Mouse (Mus musculus): ENCODE results near the gene Mpc2. TPM values are rescaled to one million over a fixed set of nuclear protein-coding genes. Genes with fewer than 3 reads are reported as not detected.

Mpc2 gene
- polyA plus RNA-seq, 1 experiment from 2014 or later, result 100.0 TPM

GRCm38 (mm10) chr1:165459041-165459502 is 1.4 kb upstream of the Mpc2 start:
- H3K27me3 ChIP-seq (ENCODE audit: control insufficient read depth, insufficient read depth, low read length), result no peaks in the 10 kb centered on the region
- no peak for DNase-seq (ENCODE audit: low spot score)
- WGBS, result 24% methylated on average over 7 of the region's 7 CpGs
- H3K9ac ChIP-seq (ENCODE audit: low read length), result peak overlapping the region; percentile 58
- H3K36me3 ChIP-seq (ENCODE audit: control insufficient read depth, insufficient read depth, low read length), result no peaks in the 10 kb centered on the region
- ATAC-seq (replicated peaks; ENCODE audit: low FRiP score), result no peak
- peak overlapping the region; percentile 86 for H3K4me3 ChIP-seq (ENCODE audit: low read depth, low read length)
- no peaks in the 10 kb centered on the region for H3K9me3 ChIP-seq (ENCODE audit: control insufficient read depth, low read length)
- H3K4me1 ChIP-seq (replicated peaks; ENCODE audit: control insufficient read depth, insufficient read depth, low read length), result peaks cover 2% of the 10 kb centered on the region; the same call in 1 of the 2 replicates
- H3K27ac ChIP-seq (ENCODE audit: low read depth, low read length), result no peak overlapping the region
- peak overlapping the region; percentile 89 for H3K4me2 ChIP-seq (ENCODE audit: low read depth, low read length, severe bottlenecking)

GRCm38 (mm10) chr1:165459503-165460181 is 795 bp upstream of the Mpc2 start:
- no peak; the same call in 1 of the 2 replicates for ATAC-seq (replicated peaks; ENCODE audit: low FRiP score)
- peak overlapping the region; percentile 86 for H3K4me3 ChIP-seq (ENCODE audit: low read depth, low read length)
- H3K4me1 ChIP-seq (replicated peaks; ENCODE audit: control insufficient read depth, insufficient read depth, low read length), result peaks cover 2% of the 10 kb centered on the region; the same call in 1 of the 2 replicates
- WGBS, result under 1% methylated on average over 57 of the region's 60 CpGs
- H3K27ac ChIP-seq (ENCODE audit: low read depth, low read length), result peak overlapping the region; percentile 5; the same call in 1 of the 2 replicates
- no peaks in the 10 kb centered on the region for H3K9me3 ChIP-seq (ENCODE audit: control insufficient read depth, low read length)
- H3K4me2 ChIP-seq (ENCODE audit: low read depth, low read length, severe bottlenecking), result peak overlapping the region; percentile 89
- H3K27me3 ChIP-seq (ENCODE audit: control insufficient read depth, insufficient read depth, low read length), result no peaks in the 10 kb centered on the region
- H3K36me3 ChIP-seq (ENCODE audit: control insufficient read depth, insufficient read depth, low read length), result no peaks in the 10 kb centered on the region
- DNase-seq (ENCODE audit: low spot score), result peak; percentile 77
- H3K9ac ChIP-seq (ENCODE audit: low read length), result peak overlapping the region; percentile 58

- peaks cover 2% of the 10 kb centered on the region; the same call in 1 of the 2 replicates for H3K4me1 ChIP-seq (replicated peaks; ENCODE audit: control insufficient read depth, insufficient read depth, low read length)
- H3K9me3 ChIP-seq (ENCODE audit: control insufficient read depth, low read length), result no peaks in the 10 kb centered on the region
- peak; percentile 99 for DNase-seq (ENCODE audit: low spot score)
- H3K27ac ChIP-seq (ENCODE audit: low read depth, low read length), result peak overlapping the region; percentile 43
- peak overlapping the region; percentile 89 for H3K4me2 ChIP-seq (ENCODE audit: low read depth, low read length, severe bottlenecking)
- ATAC-seq (replicated peaks; ENCODE audit: low FRiP score), result peak; percentile 97
- H3K9ac ChIP-seq (ENCODE audit: low read length), result peak overlapping the region; percentile 62
- no peaks in the 10 kb centered on the region for H3K36me3 ChIP-seq (ENCODE audit: control insufficient read depth, insufficient read depth, low read length)
- peak overlapping the region; percentile 86 for H3K4me3 ChIP-seq (ENCODE audit: low read depth, low read length)
- 1% methylated on average over 41 of the region's 41 CpGs for WGBS
- H3K27me3 ChIP-seq (ENCODE audit: control insufficient read depth, insufficient read depth, low read length), result no peaks in the 10 kb centered on the region
Measured at GRCm38 (mm10) chr1:165460801-165461377, 452 bp downstream of the Mpc2 start.

GRCm38 (mm10) chr1:165461681-165462080 is 1.2 kb downstream of the Mpc2 start:
- H3K36me3 ChIP-seq (ENCODE audit: control insufficient read depth, insufficient read depth, low read length), result no peaks in the 10 kb centered on the region
- DNase-seq (ENCODE audit: low spot score) (peak; percentile 55), ATAC-seq (replicated peaks; ENCODE audit: low FRiP score) (no peak)
- H3K4me3 ChIP-seq (ENCODE audit: low read depth, low read length), result peak overlapping the region; percentile 86
- no peak overlapping the region for H3K27ac ChIP-seq (ENCODE audit: low read depth, low read length)
- 3% methylated on average over 9 of the region's 9 CpGs for WGBS
- peak overlapping the region; percentile 62 for H3K9ac ChIP-seq (ENCODE audit: low read length)
- H3K4me1 ChIP-seq (replicated peaks; ENCODE audit: control insufficient read depth, insufficient read depth, low read length), result peaks cover 2% of the 10 kb centered on the region; the same call in 1 of the 2 replicates
- H3K4me2 ChIP-seq (ENCODE audit: low read depth, low read length, severe bottlenecking), result peak overlapping the region; percentile 78
- H3K9me3 ChIP-seq (ENCODE audit: control insufficient read depth, low read length), result no peaks in the 10 kb centered on the region
- no peaks in the 10 kb centered on the region for H3K27me3 ChIP-seq (ENCODE audit: control insufficient read depth, insufficient read depth, low read length)

GRCm38 (mm10) chr1:165462861-165463260 is 2.4 kb downstream of the Mpc2 start:
- no peak for DNase-seq (ENCODE audit: low spot score)
- H3K27me3 ChIP-seq (ENCODE audit: control insufficient read depth, insufficient read depth, low read length), result no peaks in the 10 kb centered on the region
- 89% methylated on average over 1 of the region's 1 CpGs for WGBS
- H3K9ac ChIP-seq (ENCODE audit: low read length), result no peak overlapping the region
- no peaks in the 10 kb centered on the region for H3K36me3 ChIP-seq (ENCODE audit: control insufficient read depth, insufficient read depth, low read length)
- H3K4me2 ChIP-seq (ENCODE audit: low read depth, low read length, severe bottlenecking), result no peak overlapping the region
- no peak for ATAC-seq (replicated peaks; ENCODE audit: low FRiP score)
- H3K4me3 ChIP-seq (ENCODE audit: low read depth, low read length), result no peak overlapping the region
- H3K9me3 ChIP-seq (ENCODE audit: control insufficient read depth, low read length), result no peaks in the 10 kb centered on the region
- H3K27ac ChIP-seq (ENCODE audit: low read depth, low read length), result no peak overlapping the region
- H3K4me1 ChIP-seq (replicated peaks; ENCODE audit: control insufficient read depth, insufficient read depth, low read length), result peaks cover 2% of the 10 kb centered on the region; the same call in 1 of the 2 replicates

GRCm38 (mm10) chr1:165464574-165464973 is 4.1 kb downstream of the Mpc2 start:
- no peaks in the 10 kb centered on the region for H3K9me3 ChIP-seq (ENCODE audit: control insufficient read depth, low read length)
- H3K9ac ChIP-seq (ENCODE audit: low read length), result no peak overlapping the region
- no peak for DNase-seq (ENCODE audit: low spot score)
- H3K27ac ChIP-seq (ENCODE audit: low read depth, low read length), result no peak overlapping the region
- 94% methylated on average over 3 of the region's 3 CpGs for WGBS
- H3K36me3 ChIP-seq (ENCODE audit: control insufficient read depth, insufficient read depth, low read length), result no peaks in the 10 kb centered on the region
- no peak overlapping the region for H3K4me2 ChIP-seq (ENCODE audit: low read depth, low read length, severe bottlenecking)
- no peak overlapping the region for H3K4me3 ChIP-seq (ENCODE audit: low read depth, low read length)
- ATAC-seq (replicated peaks; ENCODE audit: low FRiP score), result no peak
- H3K4me1 ChIP-seq (replicated peaks; ENCODE audit: control insufficient read depth, insufficient read depth, low read length), result peaks cover 2% of the 10 kb centered on the region; the same call in 1 of the 2 replicates
- no peaks in the 10 kb centered on the region for H3K27me3 ChIP-seq (ENCODE audit: control insufficient read depth, insufficient read depth, low read length)

GRCm38 (mm10) chr1:165468971-165469370 is 8.5 kb downstream of the Mpc2 start:
- Histone ChIP-seq H3K27me3 (ENCODE audit: control insufficient read depth, insufficient read depth, low read length) (no peaks in the 10 kb centered on the region), H3K9me3 (ENCODE audit: control insufficient read depth, low read length) (no peaks in the 10 kb centered on the region), H3K9ac (ENCODE audit: low read length) (no peak overlapping the region), H3K27ac (ENCODE audit: low read depth, low read length) (no peak overlapping the region), H3K36me3 (ENCODE audit: control insufficient read depth, insufficient read depth, low read length) (no peaks in the 10 kb centered on the region), H3K4me3 (ENCODE audit: low read depth, low read length) (no peak overlapping the region), H3K4me2 (ENCODE audit: low read depth, low read length, severe bottlenecking) (no peak overlapping the region), H3K4me1 (replicated peaks; ENCODE audit: control insufficient read depth, insufficient read depth, low read length) (no peaks in the 10 kb centered on the region)
- no peak for ATAC-seq (replicated peaks; ENCODE audit: low FRiP score)
- no peak for DNase-seq (ENCODE audit: low spot score)

GRCm38 (mm10) chr1:165469717-165470116 is 9.3 kb downstream of the Mpc2 start:
- no peak overlapping the region for H3K9ac ChIP-seq (ENCODE audit: low read length)
- H3K4me2 ChIP-seq (ENCODE audit: low read depth, low read length, severe bottlenecking), result no peak overlapping the region
- H3K27me3 ChIP-seq (ENCODE audit: control insufficient read depth, insufficient read depth, low read length), result no peaks in the 10 kb centered on the region
- no peaks in the 10 kb centered on the region for H3K4me1 ChIP-seq (replicated peaks; ENCODE audit: control insufficient read depth, insufficient read depth, low read length)
- H3K27ac ChIP-seq (ENCODE audit: low read depth, low read length), result no peak overlapping the region
- no peaks in the 10 kb centered on the region for H3K36me3 ChIP-seq (ENCODE audit: control insufficient read depth, insufficient read depth, low read length)
- no peak for ATAC-seq (replicated peaks; ENCODE audit: low FRiP score)
- H3K4me3 ChIP-seq (ENCODE audit: low read depth, low read length), result no peak overlapping the region
- no peak for DNase-seq (ENCODE audit: low spot score)
- H3K9me3 ChIP-seq (ENCODE audit: control insufficient read depth, low read length), result no peaks in the 10 kb centered on the region

All from forebrain, embryonic 11.5 days (tissue).